Mouse (Mus musculus) cortical plate, adult 2 months (tissue): ENCODE results near the gene Nhej1.
A peak's percentile ranks its signal among the peaks of the same experiment; 100 is the strongest.

ENCODE experiments used
- CTCF ChIP-seq: fragments of 200-500 bp; IDR thresholded peaks from 2 replicates; pipeline ENCODE4 v1.5.1; 2011; ENCODE audit warnings: mild to moderate bottlenecking, control low read depth, low read length; ENCODE audit not compliant: insufficient read depth; ENCODE audit errors: extremely low read depth
- POLR2A ChIP-seq: fragments of 200-500 bp; IDR thresholded peaks from 2 replicates; pipeline ENCODE4 v1.6.1; 2011; ENCODE audit warnings: mild to moderate bottlenecking, low read length, control low read depth; ENCODE audit not compliant: insufficient read depth; ENCODE audit errors: extremely low read depth

GRCm38 (mm10) chr1:74926721-74927120 lies 198.3 kb downstream of the Nhej1 start:
- TF ChIP-seq POLR2A (no peak), CTCF (peak; percentile 95)
